Mouse (Mus musculus): ENCODE results near the gene Ttc8. TPM values are rescaled to one million over a fixed set of nuclear protein-coding genes. Genes with fewer than 3 reads are reported as not detected.
"Not testable (repeated sequence)": the region's sequence is repeated elsewhere in the genome, so short reads cannot be mapped to it uniquely, and the experiment has no call there.

Gene Ttc8
- polyA plus RNA-seq, 1 experiment from 2014 or later, result 39.0 TPM

DNA sequence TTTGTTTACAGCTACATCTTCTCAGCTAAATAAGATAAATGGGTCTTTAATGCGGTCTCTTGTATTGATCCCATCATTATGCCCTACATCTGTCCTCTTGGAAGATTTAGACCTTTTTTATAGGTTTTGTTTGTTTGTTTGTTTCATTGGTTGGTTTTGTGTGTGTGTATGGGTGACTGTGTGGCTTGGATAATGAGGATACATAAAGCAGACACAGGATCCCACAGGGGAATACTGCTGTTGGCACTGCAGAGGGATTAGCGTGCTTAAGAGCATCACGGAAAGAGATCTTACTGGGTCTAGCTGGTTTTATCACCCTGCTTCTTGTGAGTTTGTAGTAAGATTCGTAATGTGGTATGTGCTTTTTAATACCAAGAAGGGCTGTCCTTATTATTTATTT, 10.8 kb downstream of the Ttc8 start:
- no peaks in the 10 kb centered on the region for H3K36me3 ChIP-seq
- no peaks in the 10 kb centered on the region for H3K4me1 ChIP-seq
- H3K27me3 ChIP-seq, result no peaks in the 10 kb centered on the region
- H3K4me2 ChIP-seq (replicated peaks), result no peak overlapping the region
- no peak for ATAC-seq (ENCODE audit: low FRiP score)
- no peak overlapping the region for H3K4me3 ChIP-seq
- peaks cover 4% of the 10 kb centered on the region; the same call in 1 of the 2 replicates for H3K9me3 ChIP-seq (replicated peaks)
- no peak overlapping the region for H3K9ac ChIP-seq
- WGBS, result 90% methylated on average over 4 of the region's 4 CpGs
- no peak overlapping the region for H3K27ac ChIP-seq

DNA sequence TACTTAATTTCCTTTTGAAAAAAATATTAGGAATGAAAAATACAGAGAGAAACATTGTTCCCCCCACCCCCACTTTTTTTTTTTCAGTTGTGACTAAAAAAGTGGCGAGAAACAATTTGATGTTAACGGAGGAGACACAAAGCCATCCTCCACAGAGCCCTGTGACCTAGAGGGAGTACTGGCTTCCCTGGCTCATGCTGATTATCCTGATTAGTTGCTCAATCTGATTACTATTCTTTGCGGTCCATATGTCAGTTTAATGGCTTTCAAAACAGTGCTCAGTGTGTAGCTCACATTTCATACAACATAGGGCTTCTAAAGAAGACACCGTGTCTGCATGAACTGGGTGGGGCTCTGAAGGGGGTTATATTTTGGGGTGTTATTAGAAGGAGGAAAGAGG, 12.1 kb downstream of the Ttc8 start:
- WGBS, result 83% methylated on average over 4 of the region's 4 CpGs
- H3K27ac ChIP-seq, result no peak overlapping the region
- no peaks in the 10 kb centered on the region for H3K36me3 ChIP-seq
- H3K27me3 ChIP-seq, result no peaks in the 10 kb centered on the region
- ATAC-seq (ENCODE audit: low FRiP score), result no peak
- H3K4me1 ChIP-seq, result no peaks in the 10 kb centered on the region
- H3K4me2 ChIP-seq (replicated peaks), result no peak overlapping the region
- no peak overlapping the region for H3K9ac ChIP-seq
- H3K9me3 ChIP-seq (replicated peaks), result peaks cover 4% of the 10 kb centered on the region; the same call in 1 of the 2 replicates
- no peak overlapping the region for H3K4me3 ChIP-seq

DNA sequence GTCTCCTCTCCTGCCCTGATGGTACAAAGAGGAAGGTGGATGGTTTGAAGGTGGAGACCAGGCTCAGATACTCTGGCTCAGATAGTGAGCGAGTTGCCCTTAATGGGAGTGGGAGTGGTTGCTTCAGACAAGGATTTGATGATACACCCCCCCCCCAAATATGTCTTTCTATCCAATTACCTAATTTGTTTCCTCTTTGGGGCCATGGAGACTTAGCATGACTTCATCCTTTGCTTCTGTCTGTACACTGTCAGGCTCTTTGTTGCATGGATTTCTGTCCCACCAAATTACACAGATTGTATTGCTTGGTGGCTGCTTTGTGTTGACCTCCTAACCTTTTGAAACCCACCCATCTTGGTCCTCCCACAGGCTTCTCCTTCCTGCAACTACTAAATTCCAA, 12.5 kb downstream of the Ttc8 start:
- Histone ChIP-seq H3K4me1 (no peaks in the 10 kb centered on the region), H3K4me3 (no peak overlapping the region), H3K27ac (no peak overlapping the region), H3K9ac (no peak overlapping the region), H3K27me3 (no peaks in the 10 kb centered on the region), H3K4me2 (replicated peaks) (no peak overlapping the region), H3K9me3 (replicated peaks) (peaks cover 4% of the 10 kb centered on the region; the same call in 1 of the 2 replicates), H3K36me3 (no peaks in the 10 kb centered on the region)
- ATAC-seq (ENCODE audit: low FRiP score), result no peak
- WGBS, result 88% methylated on average over 1 of the region's 1 CpGs

DNA sequence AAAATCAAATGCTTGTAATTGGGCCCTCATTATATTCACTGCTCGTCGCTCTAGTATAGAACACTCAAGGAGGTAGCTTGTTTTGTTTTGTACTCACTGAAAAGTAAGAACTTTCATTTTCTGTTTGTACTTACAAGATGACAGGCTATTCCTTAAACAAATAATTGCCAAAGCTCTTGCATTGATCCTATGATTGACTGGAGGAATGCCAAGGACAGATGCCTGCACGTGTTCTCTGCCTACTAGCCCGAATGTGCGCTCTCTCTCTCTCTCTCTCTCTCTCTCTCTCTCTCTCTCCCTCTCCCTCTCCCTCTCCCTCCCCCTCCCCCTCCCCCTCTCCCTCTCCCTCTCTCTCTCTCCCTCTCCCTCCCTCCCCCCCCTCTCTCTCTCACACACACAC, 30.9 kb downstream of the Ttc8 start:
- H3K9me3 ChIP-seq (replicated peaks); ATAC-seq (ENCODE audit: low FRiP score); H3K27ac ChIP-seq; H3K4me1 ChIP-seq; H3K9ac ChIP-seq; H3K4me3 ChIP-seq; H3K27me3 ChIP-seq; H3K36me3 ChIP-seq; H3K4me2 ChIP-seq (replicated peaks): not testable (repeated sequence)
- WGBS, result 75% methylated on average over 5 of the region's 5 CpGs

DNA sequence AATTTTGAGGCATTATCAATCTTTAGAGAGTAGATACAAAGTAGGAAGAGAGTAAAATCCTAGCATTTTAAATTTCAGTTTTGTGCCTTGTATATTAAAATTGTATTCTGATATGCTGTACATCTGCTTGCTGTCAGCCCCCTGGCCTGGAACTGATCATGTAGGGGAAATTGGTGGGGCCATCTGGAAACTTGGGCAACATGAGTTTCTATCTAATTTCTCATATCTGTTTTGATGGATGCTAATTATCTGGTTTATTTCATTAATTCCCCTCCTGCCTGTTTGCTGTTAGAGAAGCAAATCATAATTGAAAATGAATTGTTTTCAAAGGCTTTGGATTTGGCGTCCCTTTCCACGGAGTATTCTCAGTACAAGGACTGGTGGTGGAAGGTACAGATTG, 36.6 kb downstream of the Ttc8 start:
- ATAC-seq (ENCODE audit: low FRiP score), result no peak
- H3K9me3 ChIP-seq (replicated peaks), result no peaks in the 10 kb centered on the region
- no peak overlapping the region for H3K9ac ChIP-seq
- H3K4me2 ChIP-seq (replicated peaks), result no peak overlapping the region
- no peak overlapping the region for H3K4me3 ChIP-seq
- H3K27me3 ChIP-seq, result no peaks in the 10 kb centered on the region
- WGBS, result 96% methylated on average over 2 of the region's 2 CpGs
- H3K27ac ChIP-seq, result no peak overlapping the region
- H3K36me3 ChIP-seq, result peaks cover 12% of the 10 kb centered on the region
- 0 out of 2 replicates have a peak, but pooled peaks cover 2% of the 10 kb centered on the region for H3K4me1 ChIP-seq

DNA sequence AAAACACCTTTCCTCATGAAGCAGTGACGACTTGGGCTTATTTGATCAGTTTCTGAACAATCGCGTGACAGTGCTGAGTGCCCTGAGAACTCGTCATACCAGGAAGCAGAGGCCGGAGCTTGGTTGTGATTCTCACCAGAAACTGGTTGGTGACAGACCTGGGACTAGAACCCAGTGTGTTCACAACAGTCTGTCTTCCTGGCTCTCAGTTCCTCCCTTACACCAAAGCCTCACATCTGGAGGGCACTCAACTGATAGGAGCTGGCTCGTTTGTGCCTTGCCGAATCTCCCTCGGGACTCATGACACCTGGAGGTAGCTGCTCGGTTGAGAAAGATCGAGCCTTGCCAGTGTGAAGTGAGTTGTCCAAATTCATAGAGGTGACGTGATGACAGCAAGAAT, 37.1 kb downstream of the Ttc8 start:
- 84% methylated on average over 11 of the region's 11 CpGs for WGBS
- no peak for ATAC-seq (ENCODE audit: low FRiP score)
- no peaks in the 10 kb centered on the region for H3K27me3 ChIP-seq

DNA sequence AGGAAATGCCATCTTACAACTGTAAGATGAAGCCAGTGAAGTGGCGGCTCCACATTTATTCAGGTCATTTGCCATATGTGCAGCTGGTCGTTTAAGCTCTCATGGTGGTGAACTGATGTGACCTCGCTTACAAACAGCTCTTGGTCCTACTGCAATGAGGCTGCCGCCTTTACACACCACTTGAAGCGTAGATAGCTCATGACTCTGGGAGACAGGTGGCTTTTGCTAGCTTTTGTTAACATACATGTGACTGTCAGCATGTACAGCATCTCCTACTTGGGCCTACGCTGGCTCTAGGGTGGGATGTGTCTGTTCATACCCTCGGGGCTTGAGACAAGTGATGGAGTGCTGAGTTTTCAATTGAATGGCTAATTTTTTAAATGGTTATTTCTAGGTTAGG, 40.6 kb downstream of the Ttc8 start:
- Histone ChIP-seq H3K27me3 (no peaks in the 10 kb centered on the region), H3K4me3 (no peak overlapping the region), H3K9ac (no peak overlapping the region), H3K9me3 (replicated peaks) (no peaks in the 10 kb centered on the region), H3K36me3 (peaks cover 18% of the 10 kb centered on the region), H3K4me2 (replicated peaks) (no peak overlapping the region), H3K4me1 (0 out of 2 replicates have a peak, but pooled peaks cover 4% of the 10 kb centered on the region), H3K27ac (no peak overlapping the region)
- ATAC-seq (ENCODE audit: low FRiP score), result no peak
- 71% methylated on average over 7 of the region's 7 CpGs for WGBS

More for the DNA sequence above, 37.1 kb downstream of the Ttc8 start:
- Histone ChIP-seq H3K4me1 (0 out of 2 replicates have a peak, but pooled peaks cover 2% of the 10 kb centered on the region), H3K27ac (no peak overlapping the region), H3K4me3 (no peak overlapping the region), H3K9me3 (replicated peaks) (no peaks in the 10 kb centered on the region), H3K4me2 (replicated peaks) (no peak overlapping the region), H3K36me3 (peaks cover 13% of the 10 kb centered on the region), H3K9ac (no peak overlapping the region)

DNA sequence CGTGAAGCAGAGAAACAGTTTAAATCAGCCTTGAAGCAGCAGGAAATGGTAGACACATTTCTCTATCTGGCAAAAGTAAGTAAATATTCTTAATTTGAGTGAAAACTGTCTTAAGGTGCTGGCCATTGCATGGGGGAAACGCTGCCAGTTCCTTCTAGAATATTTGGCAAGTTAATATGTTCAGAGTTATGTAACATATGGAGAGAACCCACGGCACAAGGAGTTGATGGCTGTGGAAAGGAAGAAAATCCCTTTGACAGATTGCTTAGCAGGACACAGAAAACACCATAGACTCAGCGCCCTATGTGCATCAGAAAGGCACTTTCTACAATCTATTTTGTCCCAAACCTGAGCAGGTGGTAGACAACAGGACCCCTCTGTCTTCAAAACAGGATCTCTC, 41.0 kb downstream of the Ttc8 start:
- H3K4me3 ChIP-seq, result no peak overlapping the region
- no peak overlapping the region for H3K9ac ChIP-seq
- 86% methylated on average over 4 of the region's 4 CpGs for WGBS
- 0 out of 2 replicates have a peak, but pooled peaks cover 4% of the 10 kb centered on the region for H3K4me1 ChIP-seq
- H3K4me2 ChIP-seq (replicated peaks), result no peak overlapping the region
- H3K9me3 ChIP-seq (replicated peaks), result no peaks in the 10 kb centered on the region
- no peak overlapping the region for H3K27ac ChIP-seq
- H3K27me3 ChIP-seq, result no peaks in the 10 kb centered on the region
- peaks cover 19% of the 10 kb centered on the region for H3K36me3 ChIP-seq
- no peak for ATAC-seq (ENCODE audit: low FRiP score)

DNA sequence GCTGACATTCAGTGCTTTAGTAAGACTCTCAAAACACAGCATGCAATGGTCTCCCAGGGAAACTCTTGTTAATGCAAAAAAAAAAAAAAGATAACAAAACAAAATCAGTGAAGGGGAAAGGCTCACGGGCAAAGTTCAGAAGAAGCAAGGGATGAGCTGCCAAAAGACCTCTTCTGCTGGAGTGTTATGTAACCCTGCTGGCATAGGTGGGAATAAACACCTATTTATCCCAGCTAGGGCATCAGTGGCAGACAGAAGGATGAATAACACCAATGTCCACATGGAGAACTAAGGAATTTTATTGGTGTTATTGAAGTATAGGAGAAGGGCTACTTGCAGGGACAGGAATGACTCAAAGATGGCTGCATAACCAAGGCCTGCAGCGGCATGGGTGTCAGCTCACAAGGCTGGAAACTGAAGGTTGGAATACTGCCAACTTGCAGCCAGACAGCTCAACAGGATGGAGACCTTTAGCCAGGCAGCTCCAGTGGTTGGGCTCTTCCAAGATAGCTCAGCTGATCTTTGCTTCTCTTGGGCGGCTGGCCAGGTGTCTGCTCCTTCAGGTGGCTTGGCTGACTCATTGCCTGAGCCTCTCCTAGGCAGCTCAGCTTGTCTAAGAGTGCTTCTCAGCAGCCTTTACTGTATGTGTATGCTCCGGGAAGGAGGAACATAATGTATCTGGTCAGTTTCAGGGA, 45.2 kb downstream of the Ttc8 start:
- Histone ChIP-seq H3K9ac (no peak overlapping the region), H3K27ac (no peak overlapping the region), H3K27me3 (no peaks in the 10 kb centered on the region), H3K4me1 (0 out of 2 replicates have a peak, but pooled peaks cover 4% of the 10 kb centered on the region), H3K36me3 (0 out of 2 replicates have a peak, but pooled peaks cover 15% of the 10 kb centered on the region), H3K4me2 (replicated peaks) (no peak overlapping the region), H3K9me3 (replicated peaks) (no peaks in the 10 kb centered on the region), H3K4me3 (no peak overlapping the region)
- no peak for ATAC-seq (ENCODE audit: low FRiP score)
- WGBS, result 72% methylated on average over 4 of the region's 4 CpGs

DNA sequence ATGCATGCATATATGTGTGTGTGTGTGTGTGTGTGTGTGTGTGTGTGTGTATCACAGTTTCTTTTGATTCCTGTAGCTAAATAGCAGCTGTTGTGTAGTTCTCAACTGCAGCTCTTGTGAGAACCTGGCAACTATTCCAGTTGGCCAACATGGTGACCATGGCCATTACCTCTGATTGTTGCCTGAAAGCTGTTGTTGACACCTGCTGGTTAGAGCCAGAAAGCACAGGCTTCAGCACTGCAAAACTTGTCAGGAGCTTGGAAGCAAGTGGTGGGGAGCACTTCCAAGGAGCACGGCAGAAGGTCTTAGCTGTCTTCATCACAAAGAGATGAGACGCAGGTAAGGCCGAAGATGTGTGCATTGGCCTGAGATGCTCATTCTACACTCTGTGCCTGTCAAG, 51.9 kb downstream of the Ttc8 start:
- no peak overlapping the region for H3K27ac ChIP-seq
- peaks cover 18% of the 10 kb centered on the region for H3K4me1 ChIP-seq
- no peaks in the 10 kb centered on the region for H3K27me3 ChIP-seq
- no peak for ATAC-seq (ENCODE audit: low FRiP score)
- 92% methylated on average over 3 of the region's 3 CpGs for WGBS
- no peak overlapping the region for H3K4me3 ChIP-seq
- no peak overlapping the region for H3K4me2 ChIP-seq (replicated peaks)
- H3K9ac ChIP-seq, result no peak overlapping the region
- no peaks in the 10 kb centered on the region for H3K9me3 ChIP-seq (replicated peaks)
- peaks cover 26% of the 10 kb centered on the region for H3K36me3 ChIP-seq

DNA sequence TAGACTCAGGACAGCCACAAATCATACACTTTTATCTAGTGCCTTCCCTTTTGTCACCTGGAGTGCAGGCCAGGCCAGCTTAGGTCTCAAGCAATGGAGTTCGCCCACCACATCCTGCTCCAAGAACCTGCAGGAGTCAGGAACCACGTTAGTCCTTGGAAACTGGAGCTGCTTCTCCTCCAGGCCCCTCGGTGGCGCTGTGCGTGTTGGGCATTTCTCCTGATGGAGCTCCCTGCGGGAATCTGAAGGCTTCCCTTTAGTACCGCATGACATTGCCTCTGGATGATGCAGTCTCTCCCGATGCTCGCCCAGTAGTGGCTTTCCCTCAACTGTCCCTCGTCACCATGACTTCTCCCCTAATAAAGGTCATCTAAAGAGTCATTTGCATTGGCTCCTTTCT, 53.1 kb downstream of the Ttc8 start:
- peaks cover 18% of the 10 kb centered on the region for H3K4me1 ChIP-seq
- no peak overlapping the region for H3K9ac ChIP-seq
- no peak overlapping the region for H3K27ac ChIP-seq
- H3K36me3 ChIP-seq, result peaks cover 33% of the 10 kb centered on the region
- H3K4me2 ChIP-seq (replicated peaks), result no peak overlapping the region
- no peaks in the 10 kb centered on the region for H3K27me3 ChIP-seq
- no peaks in the 10 kb centered on the region for H3K9me3 ChIP-seq (replicated peaks)
- 87% methylated on average over 10 of the region's 10 CpGs for WGBS
- H3K4me3 ChIP-seq, result no peak overlapping the region
- no peak for ATAC-seq (ENCODE audit: low FRiP score)

DNA sequence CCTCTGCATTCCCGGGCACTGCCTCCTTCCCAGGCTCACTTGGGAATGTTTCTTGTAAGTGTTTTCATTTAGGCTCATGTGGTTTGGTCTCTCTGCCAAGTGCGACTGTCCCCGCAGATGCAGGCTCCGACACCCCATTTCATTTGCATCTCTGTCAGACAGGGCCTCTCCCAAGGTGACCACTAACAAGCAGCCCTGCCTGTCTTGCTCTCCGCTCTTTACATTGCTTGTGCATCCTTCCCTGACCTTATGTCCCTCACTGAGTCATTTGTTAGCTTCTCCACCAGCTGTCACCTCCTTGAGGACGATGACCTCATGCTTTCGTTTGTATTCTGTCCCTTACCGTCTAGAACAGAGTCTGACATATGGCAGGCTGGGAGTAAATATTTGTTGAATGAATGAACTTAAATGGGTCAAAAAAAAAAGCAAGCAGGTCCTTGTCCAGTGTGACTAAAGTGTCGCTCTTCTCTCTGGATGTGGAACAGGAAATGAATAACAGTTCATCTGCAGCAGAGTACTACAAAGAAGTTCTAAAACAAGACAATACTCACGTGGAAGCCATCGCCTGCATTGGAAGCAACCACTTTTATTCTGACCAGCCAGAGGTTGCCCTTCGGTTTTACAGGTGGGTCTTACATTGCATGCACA, 53.9 kb downstream of the Ttc8 start:
- Histone ChIP-seq H3K27me3 (no peaks in the 10 kb centered on the region), H3K9ac (no peak overlapping the region), H3K9me3 (replicated peaks) (no peaks in the 10 kb centered on the region), H3K4me1 (peaks cover 18% of the 10 kb centered on the region), H3K4me2 (replicated peaks) (no peak overlapping the region), H3K4me3 (no peak overlapping the region), H3K27ac (peak overlapping the region; percentile 57), H3K36me3 (peaks cover 41% of the 10 kb centered on the region)
- peak; percentile 58 for ATAC-seq (ENCODE audit: low FRiP score)
- 45% methylated on average over 12 of the region's 12 CpGs for WGBS

DNA sequence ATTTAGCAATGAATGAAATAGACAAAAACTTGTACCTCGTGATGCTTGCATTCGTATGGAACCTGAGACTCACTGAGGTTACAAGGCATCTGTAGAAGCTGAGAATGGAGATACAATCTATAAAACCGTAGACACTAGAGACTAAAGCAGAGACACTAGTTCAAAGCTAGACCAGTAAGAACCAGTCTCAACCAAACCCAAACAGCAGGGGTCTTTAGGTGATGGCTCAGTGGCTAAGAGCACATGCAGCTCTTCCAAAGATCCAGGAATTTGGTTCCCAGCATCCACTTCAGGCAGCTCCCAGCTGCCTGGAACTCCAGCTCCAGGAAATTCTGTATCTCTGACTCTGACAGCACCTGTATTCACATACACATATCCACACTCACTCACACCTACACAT, 60.7 kb downstream of the Ttc8 start:
- no peak overlapping the region for H3K27ac ChIP-seq
- peaks cover 52% of the 10 kb centered on the region for H3K36me3 ChIP-seq
- WGBS, result 91% methylated on average over 3 of the region's 3 CpGs
- no peaks in the 10 kb centered on the region for H3K4me1 ChIP-seq
- H3K4me3 ChIP-seq, result no peak overlapping the region
- no peaks in the 10 kb centered on the region for H3K9me3 ChIP-seq (replicated peaks)
- no peak overlapping the region for H3K4me2 ChIP-seq (replicated peaks)
- no peak for ATAC-seq (ENCODE audit: low FRiP score)
- no peaks in the 10 kb centered on the region for H3K27me3 ChIP-seq
- no peak overlapping the region for H3K9ac ChIP-seq
